Mouse (Mus musculus) gastrocnemius, postnatal 4 days (tissue): ENCODE results near the gene Mtrf1l. TPM values are rescaled to one million over a fixed set of nuclear protein-coding genes. Genes with fewer than 3 reads are reported as not detected.
A peak's percentile ranks its signal among the peaks of the same experiment; 100 is the strongest.

ENCODE experiments used
- DNase-seq, 2 experiments: peaks; one replicate each; pipeline ENCODE4 v3.0.0; 2021 to 2022; ENCODE audit warnings: low spot score in 2 of 2, mixed read lengths in 2 of 2
- total RNA-seq, 2 experiments: library from RNA; stranded (reverse); gene quantifications; 2 replicates each; pipeline ENCODE4 v1.2.3; 2021

The Mtrf1l gene
- total RNA-seq, 2 experiments from 2014 or later = 9.6 to 10.1 TPM

- peak; percentile 96 to 98 for DNase-seq
Measured at GRCm38 (mm10) chr10:5805243-5805730, 18.4 kb downstream of the Mtrf1l start, which contains the start of gene Fbxo5. Gene Fbxo5, minus strand, starts transcription at chr10:5805600.

- DNase-seq = no peak
Measured at GRCm38 (mm10) chr10:5804691-5805156, 19.0 kb downstream of the Mtrf1l start.

- no peak for DNase-seq
Measured at GRCm38 (mm10) chr10:5803739-5804138, 20.0 kb downstream of the Mtrf1l start.

GRCm38 (mm10) chr10:5802866-5803265 lies 20.8 kb downstream of the Mtrf1l start:
- DNase-seq = no peak

GRCm38 (mm10) chr10:5800490-5800889 lies 23.2 kb downstream of the Mtrf1l start:
- DNase-seq = no peak

GRCm38 (mm10) chr10:5798069-5798468 lies 25.6 kb downstream of the Mtrf1l start:
- DNase-seq = no peak

- DNase-seq = peak in 1 of 2 experiments; percentile 44
Measured at GRCm38 (mm10) chr10:5790657-5791056, 33.1 kb downstream of the Mtrf1l start.

- DNase-seq = no peak
Measured at GRCm38 (mm10) chr10:5786923-5787322, 36.8 kb downstream of the Mtrf1l start.

Other genes with a start within 250 kb of the Mtrf1l start
- 1 to 10 TPM; 7.7 to 8.0 TPM for gene Myct1, start 230.1 kb downstream of the Mtrf1l start, total RNA-seq
- gene Vip, start 184.7 kb downstream of the Mtrf1l start, total RNA-seq = under 1 TPM in 1 of 2 experiments, not detected in 1; 0.10 TPM
- 10 to 100 TPM in 1 of 2 experiments, 1 to 10 TPM in 1; 9.9 to 10.5 TPM for gene Fbxo5, start 18.3 kb downstream of the Mtrf1l start, total RNA-seq
- under 1 TPM; 0.31 to 0.37 TPM for gene Rgs17, start 98.5 kb upstream of the Mtrf1l start, total RNA-seq